Mouse (Mus musculus): ENCODE measurements around the gene Tinagl1. TPM values are rescaled to one million over a fixed set of nuclear protein-coding genes. Genes with fewer than 3 reads are reported as not detected.
A peak's percentile ranks its signal among the peaks of the same experiment; 100 is the strongest.

Tinagl1 gene
- polyA plus RNA-seq, 1 experiment = 1.2 TPM

DNA sequence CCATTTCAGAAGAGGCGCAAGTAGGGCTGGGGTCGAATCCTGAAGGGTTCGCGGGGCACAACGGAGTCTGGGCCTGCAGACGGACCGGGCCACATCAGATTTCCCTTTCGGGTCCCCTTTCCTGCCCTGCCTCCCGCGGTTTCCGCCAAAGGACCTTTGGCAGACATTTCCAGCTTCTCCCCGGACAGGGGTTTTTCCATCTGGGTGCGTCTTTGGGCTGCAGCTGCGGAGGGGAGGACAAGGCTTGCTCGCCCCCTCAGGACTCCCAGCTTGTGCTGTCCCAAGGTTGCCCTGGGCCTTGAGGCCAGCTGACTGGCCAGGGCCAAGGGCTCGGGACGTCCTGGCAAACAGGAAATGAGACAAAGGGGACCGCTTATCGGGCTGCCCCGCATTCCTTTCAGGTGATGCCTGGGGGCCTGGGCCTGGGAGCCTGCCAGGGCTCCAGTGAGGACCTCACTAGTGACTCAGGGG is 11.5 kb downstream of the Tinagl1 start:
- Histone ChIP-seq H3K4me3 (replicated peaks) (no peak overlapping the region), H3K4me1 (peaks cover 16% of the 10 kb centered on the region), H3K36me3 (replicated peaks; ENCODE audit: low read length) (no peaks in the 10 kb centered on the region), H3K9me3 (no peaks in the 10 kb centered on the region), H3K27me3 (replicated peaks) (peaks cover 88% of the 10 kb centered on the region)
- TF ChIP-seq GATA1 (IDR thresholded peaks at IDR 0.05; ENCODE audit: borderline replicate concordance, low read length) (no peak), FLI1 (IDR thresholded peaks at IDR 0.05; ENCODE audit: low read length) (no peak)

DNA sequence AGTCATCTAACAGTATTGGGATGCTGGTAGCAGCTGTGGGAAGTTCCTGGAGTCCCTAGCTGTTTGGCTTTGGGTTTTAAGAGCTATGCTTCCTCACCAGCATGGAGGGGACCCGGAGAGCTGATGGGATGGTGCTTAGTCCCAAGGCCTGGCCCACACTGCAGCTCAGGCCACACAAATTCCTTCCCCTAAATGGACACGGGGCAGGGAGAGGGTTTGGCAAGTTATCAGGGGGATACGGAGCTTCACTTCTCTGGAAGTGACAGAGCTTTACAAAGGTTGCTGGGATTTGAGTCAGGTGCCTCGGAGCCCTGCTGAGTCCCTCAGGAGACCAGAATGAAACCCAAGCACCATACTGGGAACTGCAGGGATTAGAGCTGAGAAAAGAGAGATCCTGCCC is 13.6 kb downstream of the Tinagl1 start:
- H3K4me3 ChIP-seq (replicated peaks) = no peak overlapping the region
- H3K36me3 ChIP-seq (replicated peaks; ENCODE audit: low read length) = no peaks in the 10 kb centered on the region
- no peaks in the 10 kb centered on the region for H3K9me3 ChIP-seq
- TF ChIP-seq GATA1 (IDR thresholded peaks at IDR 0.05; ENCODE audit: borderline replicate concordance, low read length) (no peak), FLI1 (IDR thresholded peaks at IDR 0.05; ENCODE audit: low read length) (no peak)
- H3K4me1 ChIP-seq = peaks cover 16% of the 10 kb centered on the region
- peaks cover 87% of the 10 kb centered on the region for H3K27me3 ChIP-seq (replicated peaks)

DNA sequence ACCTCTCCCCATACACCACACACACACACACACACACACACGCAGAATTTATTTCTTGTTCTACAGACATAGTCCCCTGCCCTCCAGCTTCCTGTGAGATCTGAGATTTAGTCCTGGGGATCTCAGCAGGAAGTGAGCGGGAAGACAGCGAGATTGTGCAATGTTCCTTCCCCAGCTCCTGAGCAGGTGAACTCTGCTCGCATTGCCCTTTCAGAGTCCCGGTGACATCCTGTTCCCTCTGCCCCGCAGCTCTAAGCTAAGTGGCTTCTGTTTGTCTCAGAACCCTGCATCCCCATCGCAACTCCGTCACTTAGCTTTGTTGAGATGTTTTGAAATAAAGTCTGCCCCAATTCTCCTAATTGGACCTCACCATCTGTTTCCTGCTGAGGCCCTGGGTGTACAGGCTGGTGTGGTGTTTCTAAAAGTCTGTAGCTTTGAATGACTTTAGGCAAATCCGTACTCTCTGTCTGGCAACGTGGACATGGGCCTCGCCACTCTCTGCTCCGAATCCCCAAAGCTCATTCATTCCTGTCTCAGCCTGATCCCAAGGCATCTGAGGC is 18.0 kb downstream of the Tinagl1 start:
- Histone ChIP-seq H3K27me3 (replicated peaks) (peaks cover 75% of the 10 kb centered on the region), H3K36me3 (replicated peaks; ENCODE audit: low read length) (no peaks in the 10 kb centered on the region)

DNA sequence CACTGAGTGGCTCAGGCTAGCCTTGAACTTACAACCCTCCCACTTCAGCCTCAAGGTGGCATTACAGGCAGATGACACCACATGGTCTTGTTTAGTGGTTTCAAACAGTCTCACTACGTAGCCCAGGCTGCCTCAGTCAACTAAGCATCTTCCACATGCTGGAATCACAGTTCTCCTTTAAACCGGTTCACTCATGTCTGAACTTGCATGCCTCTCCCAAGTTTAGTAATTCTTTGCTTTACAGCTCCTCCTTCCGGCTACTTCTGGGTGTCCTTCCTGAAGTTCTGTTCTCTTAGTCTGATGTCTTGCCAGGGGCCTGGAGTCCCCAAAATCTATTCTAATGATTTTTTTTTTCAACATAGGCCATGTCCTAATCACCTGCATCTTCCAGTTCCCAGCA is 20.7 kb downstream of the Tinagl1 start:
- H3K9me3 ChIP-seq = 0 out of 2 replicates have a peak, but pooled peaks cover 5% of the 10 kb centered on the region
- TF ChIP-seq GATA1 (IDR thresholded peaks at IDR 0.05; ENCODE audit: borderline replicate concordance, low read length) (no peak), FLI1 (IDR thresholded peaks at IDR 0.05; ENCODE audit: low read length) (no peak)
- H3K4me1 ChIP-seq = peaks cover 7% of the 10 kb centered on the region; the same call in 1 of the 2 replicates
- peaks cover 73% of the 10 kb centered on the region for H3K27me3 ChIP-seq (replicated peaks)
- no peak overlapping the region for H3K4me3 ChIP-seq (replicated peaks)
- H3K36me3 ChIP-seq (replicated peaks; ENCODE audit: low read length) = no peaks in the 10 kb centered on the region

More for the DNA sequence above, 18.0 kb downstream of the Tinagl1 start:
- peaks cover 7% of the 10 kb centered on the region; the same call in 1 of the 2 replicates for H3K4me1 ChIP-seq
- TF ChIP-seq FLI1 (IDR thresholded peaks at IDR 0.05; ENCODE audit: low read length) (no peak), GATA1 (IDR thresholded peaks at IDR 0.05; ENCODE audit: borderline replicate concordance, low read length) (no peak)
- H3K9me3 ChIP-seq = 0 out of 2 replicates have a peak, but pooled peaks cover 5% of the 10 kb centered on the region
- H3K4me3 ChIP-seq (replicated peaks) = no peak overlapping the region

DNA sequence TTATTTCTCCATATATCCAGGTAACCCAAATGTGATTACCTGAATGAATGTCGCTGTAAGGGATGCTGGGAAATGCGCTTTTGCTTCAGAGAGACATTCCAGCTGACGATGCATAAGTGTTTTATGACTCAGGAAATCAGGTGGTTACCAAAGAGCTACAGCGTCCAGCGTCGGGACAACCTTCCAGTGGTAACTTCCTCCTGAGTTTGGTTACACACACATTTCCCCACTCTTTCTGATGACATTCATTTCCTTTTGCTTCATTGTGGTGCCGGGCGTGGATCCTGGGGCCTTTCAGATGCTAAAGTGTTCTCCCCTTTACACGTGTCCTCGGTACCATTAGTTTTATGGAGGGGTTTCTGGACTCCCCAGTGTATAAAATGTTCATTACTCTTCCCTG is 26.5 kb downstream of the Tinagl1 start:
- Histone ChIP-seq H3K27me3 (replicated peaks) (peaks cover 78% of the 10 kb centered on the region), H3K4me3 (replicated peaks) (no peak overlapping the region), H3K4me1 (no peaks in the 10 kb centered on the region), H3K9me3 (peaks cover 16% of the 10 kb centered on the region), H3K36me3 (replicated peaks; ENCODE audit: low read length) (no peaks in the 10 kb centered on the region)
- TF ChIP-seq GATA1 (IDR thresholded peaks at IDR 0.05; ENCODE audit: borderline replicate concordance, low read length) (no peak), FLI1 (IDR thresholded peaks at IDR 0.05; ENCODE audit: low read length) (no peak)

DNA sequence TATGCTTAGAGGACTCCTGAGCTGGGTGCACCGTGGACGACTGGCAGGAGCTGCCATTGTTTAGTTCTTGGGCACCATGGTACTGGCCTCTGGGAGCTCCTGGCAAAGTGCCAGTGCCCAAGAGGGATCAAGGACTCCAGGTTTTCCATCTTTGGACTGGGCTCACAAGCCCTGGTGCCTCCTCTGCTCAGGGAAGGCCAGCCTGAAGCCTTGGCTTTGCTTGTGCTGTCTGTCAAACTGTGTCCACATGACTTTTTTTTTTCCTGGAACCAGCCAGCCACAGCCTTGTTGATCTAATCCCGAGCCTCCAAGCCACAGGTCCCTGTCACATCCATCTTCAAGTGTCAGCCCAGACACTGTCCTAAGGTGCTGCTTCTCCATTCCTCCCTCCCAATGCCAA is 33.1 kb downstream of the Tinagl1 start:
- TF ChIP-seq GATA1 (IDR thresholded peaks at IDR 0.05; ENCODE audit: borderline replicate concordance, low read length) (no peak), FLI1 (IDR thresholded peaks at IDR 0.05; ENCODE audit: low read length) (no peak)
- Histone ChIP-seq H3K27me3 (replicated peaks) (peaks cover 94% of the 10 kb centered on the region), H3K4me1 (peaks cover 26% of the 10 kb centered on the region)

DNA sequence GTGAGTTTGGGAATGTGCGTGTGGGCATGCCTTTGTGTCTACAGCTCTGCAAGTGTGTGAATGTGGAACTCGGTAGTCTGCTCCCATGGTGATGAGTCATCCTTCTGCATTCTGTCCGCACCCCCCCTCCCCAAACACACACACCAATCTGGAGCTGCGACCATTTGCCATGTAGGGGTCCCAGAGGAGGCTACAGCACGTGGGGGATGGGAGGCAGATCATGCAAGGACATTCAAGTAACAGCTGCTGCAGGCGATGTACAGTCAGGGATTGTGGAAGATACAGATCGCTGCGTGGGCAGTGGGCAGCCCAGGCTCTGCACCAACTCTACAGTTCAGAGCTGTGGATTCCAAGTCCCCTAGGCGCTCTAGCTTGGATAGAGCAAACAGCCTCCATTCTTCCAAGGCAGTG is 33.9 kb downstream of the Tinagl1 start:
- Histone ChIP-seq H3K4me3 (replicated peaks) (no peak overlapping the region), H3K27me3 (replicated peaks) (peaks cover 94% of the 10 kb centered on the region), H3K9me3 (peaks cover 13% of the 10 kb centered on the region), H3K36me3 (replicated peaks; ENCODE audit: low read length) (no peaks in the 10 kb centered on the region), H3K4me1 (peaks cover 28% of the 10 kb centered on the region)
- no peak for TF ChIP-seq GATA1 (IDR thresholded peaks at IDR 0.05; ENCODE audit: borderline replicate concordance, low read length)
- no peak for TF ChIP-seq FLI1 (IDR thresholded peaks at IDR 0.05; ENCODE audit: low read length)

More for the DNA sequence above, 33.1 kb downstream of the Tinagl1 start:
- Histone ChIP-seq H3K36me3 (replicated peaks; ENCODE audit: low read length) (no peaks in the 10 kb centered on the region), H3K9me3 (peaks cover 16% of the 10 kb centered on the region), H3K4me3 (replicated peaks) (no peak overlapping the region)

DNA sequence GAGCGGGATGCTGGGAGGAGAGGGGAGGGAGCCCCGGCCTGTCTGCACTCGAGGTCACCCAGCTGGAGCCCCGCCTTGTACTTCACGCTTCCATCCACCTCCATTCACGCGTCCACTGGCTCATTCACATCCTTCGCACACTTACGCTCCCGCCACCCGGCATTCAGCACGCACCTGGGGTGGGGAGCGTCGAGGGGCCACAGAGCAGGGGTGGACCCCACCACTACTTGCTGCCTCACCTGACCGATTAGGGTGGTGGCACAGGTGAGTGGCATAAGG is 35.8 kb downstream of the Tinagl1 start, which contains the start of gene Hcrtr1:
Gene Hcrtr1, minus strand, starts transcription at position 146 of the 279 bp plus-strand sequence.
- no peaks in the 10 kb centered on the region for H3K9me3 ChIP-seq
- H3K27me3 ChIP-seq (replicated peaks) = peaks cover 95% of the 10 kb centered on the region
- H3K4me3 ChIP-seq (replicated peaks) = peak within 1 kb of the TSS; percentile 80
- TF ChIP-seq GATA1 (IDR thresholded peaks at IDR 0.05; ENCODE audit: borderline replicate concordance, low read length) = no peak
- H3K4me1 ChIP-seq = peaks cover 30% of the 10 kb centered on the region
- no peaks in the 10 kb centered on the region for H3K36me3 ChIP-seq (replicated peaks; ENCODE audit: low read length)

DNA sequence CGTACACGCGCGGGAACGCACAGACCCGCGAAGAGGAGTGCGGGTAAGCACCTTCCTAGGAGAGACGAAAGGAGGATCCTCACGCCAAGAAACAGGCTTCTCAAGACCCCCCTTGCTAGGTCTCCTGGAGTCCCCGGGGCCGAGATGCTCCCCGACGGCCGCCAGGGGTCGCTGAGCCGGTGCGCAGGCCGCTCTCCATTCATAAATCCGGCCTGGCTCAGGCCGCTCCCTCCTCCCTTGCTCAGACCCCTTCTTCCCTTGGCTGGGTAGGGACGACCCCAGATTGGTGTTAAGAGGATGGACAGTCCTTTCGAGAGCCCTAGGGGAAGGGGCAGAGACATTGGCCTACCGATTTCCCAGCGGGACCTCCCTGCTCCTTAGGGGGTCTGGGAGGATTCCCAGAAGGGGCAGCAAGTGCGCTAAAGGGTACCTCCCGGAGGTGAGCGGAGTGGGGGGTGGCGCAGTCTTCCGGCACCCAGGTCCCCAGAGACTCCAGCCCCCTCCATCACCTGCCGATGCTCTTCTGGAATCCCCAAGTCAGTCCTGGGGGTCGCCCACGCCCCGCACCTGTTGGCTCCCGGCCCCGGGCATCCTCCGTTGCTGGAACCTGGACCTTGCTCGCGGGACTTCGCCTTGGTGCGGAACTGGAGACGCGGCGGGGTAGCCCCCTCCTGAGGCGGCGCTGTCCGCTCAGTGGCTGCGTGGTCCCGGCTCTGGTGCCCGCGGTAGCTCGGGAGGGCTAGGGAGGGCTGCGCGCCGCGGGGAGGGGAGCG is 36.3 kb downstream of the Tinagl1 start:
- Histone ChIP-seq H3K36me3 (replicated peaks; ENCODE audit: low read length) (no peaks in the 10 kb centered on the region), H3K27me3 (replicated peaks) (peaks cover 97% of the 10 kb centered on the region), H3K9me3 (no peaks in the 10 kb centered on the region), H3K4me3 (replicated peaks) (peak overlapping the region; percentile 80), H3K4me1 (peaks cover 35% of the 10 kb centered on the region)
- TF ChIP-seq FLI1 (IDR thresholded peaks at IDR 0.05; ENCODE audit: low read length) = no peak

DNA sequence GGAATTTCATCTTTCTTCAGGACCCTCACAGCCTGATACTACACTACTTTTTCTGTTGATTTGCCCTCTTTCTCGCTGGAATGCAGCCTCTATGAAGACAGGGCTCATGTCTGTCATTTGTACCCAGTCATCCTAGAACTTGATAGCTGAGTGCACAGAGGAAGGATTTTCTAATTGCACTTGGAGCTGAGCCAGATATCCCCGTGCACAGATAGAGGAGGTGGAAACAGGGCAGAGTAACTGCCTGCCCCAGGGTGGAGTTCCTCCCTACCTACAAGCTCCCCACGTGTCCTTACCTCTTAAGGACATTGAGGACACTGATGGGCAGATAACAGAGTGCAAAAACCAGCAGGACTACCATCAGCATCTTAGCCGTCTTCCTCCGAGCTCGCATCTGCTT is 41.5 kb downstream of the Tinagl1 start:
- TF ChIP-seq GATA1 (IDR thresholded peaks at IDR 0.05; ENCODE audit: borderline replicate concordance, low read length) (no peak), FLI1 (IDR thresholded peaks at IDR 0.05; ENCODE audit: low read length) (no peak)
- Histone ChIP-seq H3K27me3 (replicated peaks) (peaks cover 77% of the 10 kb centered on the region), H3K4me3 (replicated peaks) (no peak overlapping the region), H3K4me1 (peaks cover 43% of the 10 kb centered on the region), H3K9me3 (no peaks in the 10 kb centered on the region), H3K36me3 (replicated peaks; ENCODE audit: low read length) (peaks cover 12% of the 10 kb centered on the region)

All from megakaryocyte, embryonic 14.5 days (primary cell).